Mouse (Mus musculus): Measurements from ENCODE around the gene Olfr434.
"Not testable (repeated sequence)": the region's sequence is repeated elsewhere in the genome, so short reads cannot be mapped to it uniquely, and the experiment has no call there.

The Olfr434 gene

DNA sequence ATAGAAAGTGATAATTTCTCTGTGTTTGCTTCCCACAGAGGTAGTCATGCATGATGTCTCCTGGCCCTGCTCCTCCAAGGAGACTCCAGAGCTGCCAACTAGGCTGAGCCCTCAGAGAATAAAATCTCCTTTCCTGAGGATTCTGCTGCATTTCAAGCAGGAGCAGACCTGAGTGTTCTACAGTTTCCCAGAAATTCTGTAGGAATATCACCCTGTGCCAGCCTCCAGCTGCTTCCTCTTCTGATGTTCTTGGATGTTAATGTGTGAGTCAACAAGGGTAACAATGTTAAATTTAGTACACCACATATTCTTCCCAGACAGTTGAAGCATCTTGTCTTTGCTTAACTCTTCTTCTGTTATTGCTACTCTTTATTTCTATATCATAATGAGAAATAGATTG lies at the start of gene Olfr434:
Gene Olfr434, plus strand, starts transcription at position 149 of the 400 bp plus-strand sequence.
- CTCF ChIA-PET = not testable (repeated sequence)

DNA sequence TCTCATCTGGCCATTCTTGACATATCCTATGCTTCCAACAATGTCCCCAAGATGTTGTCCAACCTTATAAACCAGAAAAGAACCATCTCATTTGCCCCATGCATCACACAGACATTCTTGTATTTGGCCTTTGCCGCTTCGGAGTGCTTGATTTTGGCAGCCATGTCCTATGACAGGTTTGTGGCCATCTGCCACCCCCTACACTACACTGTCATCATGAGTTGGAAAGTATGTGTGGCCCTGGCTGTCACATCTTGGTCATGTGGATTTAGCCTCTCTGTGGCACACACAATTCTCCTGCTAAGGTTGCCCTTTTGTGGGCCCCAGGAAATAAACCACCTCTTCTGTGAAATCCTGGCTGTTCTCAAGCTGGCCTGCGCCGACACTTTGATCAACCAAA lies 45.6 kb upstream of the Olfr434 start:
- CTCF ChIA-PET = no interaction called here

DNA sequence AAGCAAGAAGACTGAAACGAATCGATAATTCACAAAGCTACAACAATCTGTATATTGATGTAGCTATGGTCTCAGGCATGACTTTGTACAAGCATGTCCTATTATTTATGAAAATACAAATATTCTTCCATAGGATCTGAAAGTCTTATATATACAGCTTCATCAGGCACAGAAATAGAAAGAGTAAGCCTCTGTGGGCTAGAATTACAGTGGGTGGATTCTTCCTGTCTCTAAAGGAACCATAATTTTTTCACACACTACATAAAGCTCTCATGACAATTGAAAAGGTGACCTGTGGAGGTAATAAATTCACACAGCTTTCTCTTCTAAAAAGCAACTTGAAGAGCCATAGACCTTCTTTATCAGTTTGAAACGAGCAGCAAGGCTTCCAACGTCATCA lies 41.0 kb upstream of the Olfr434 start, which contains the start of gene Olfr13:
Gene Olfr13, plus strand, starts transcription at position 301 of the 400 bp plus-strand sequence.
- CTCF ChIA-PET = no interaction called here

DNA sequence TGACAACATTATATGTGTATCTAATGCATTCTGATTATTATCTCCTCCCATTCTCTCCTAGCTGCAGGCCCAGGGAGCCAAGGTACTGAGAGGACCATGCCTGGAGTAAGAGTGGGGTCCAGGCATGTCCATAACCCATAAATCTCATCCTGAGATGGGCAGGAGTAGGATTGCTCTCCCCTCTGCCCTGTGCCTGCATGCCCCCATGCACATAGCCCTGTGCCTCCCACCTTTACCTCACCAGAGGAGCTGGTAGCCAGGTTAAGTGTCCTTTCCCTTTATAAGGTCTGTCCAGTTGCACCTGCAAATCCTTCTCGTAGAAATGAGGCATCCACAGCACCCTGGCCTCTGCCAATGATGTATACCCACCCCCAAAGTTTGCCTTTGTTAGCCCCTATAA lies 34.7 kb upstream of the Olfr434 start:
- CTCF ChIA-PET = no interaction called here

DNA sequence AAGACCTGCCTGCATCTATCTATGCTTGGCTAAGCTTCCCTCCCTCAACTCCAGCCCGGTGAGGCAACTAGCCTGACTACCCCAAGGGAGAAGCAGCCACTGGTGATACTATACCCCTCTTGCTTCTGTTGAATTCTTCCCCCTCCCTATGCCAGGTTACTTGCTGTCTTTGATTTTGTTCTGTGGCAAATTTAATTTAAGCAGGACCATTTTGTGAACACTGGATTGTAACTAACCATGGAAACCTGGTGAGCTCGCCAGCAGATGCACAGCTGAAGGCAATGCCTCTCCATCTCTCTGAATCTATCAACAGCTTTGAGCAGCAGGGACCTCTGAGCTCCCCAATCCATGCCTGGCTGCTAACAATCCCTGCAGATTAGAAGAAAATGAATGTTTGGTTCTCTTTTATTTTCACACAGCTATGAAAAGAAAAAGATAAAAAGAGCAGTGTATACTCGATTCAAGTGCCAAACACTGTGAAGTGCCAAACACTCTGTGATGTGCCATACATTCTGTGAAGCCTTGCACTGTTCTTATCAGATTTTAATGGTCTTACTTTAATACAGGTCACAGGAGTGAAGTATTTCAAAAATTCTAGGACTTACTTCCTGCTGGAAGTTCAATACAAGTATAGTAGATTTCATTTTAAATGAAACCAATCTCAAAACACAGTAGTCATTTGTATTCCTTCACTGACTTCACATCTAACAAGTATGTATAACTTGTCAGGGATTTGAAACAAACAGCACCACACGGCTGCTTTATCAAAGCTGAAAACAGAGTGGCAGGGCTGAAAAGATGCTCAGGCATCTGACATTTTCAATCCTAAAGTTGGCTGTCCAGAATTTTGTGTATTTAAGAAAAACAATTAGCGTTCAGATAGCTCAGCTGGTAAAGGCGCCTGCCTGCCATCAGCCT lies 34.0 kb upstream of the Olfr434 start:
- CTCF ChIA-PET = no interaction called here

DNA sequence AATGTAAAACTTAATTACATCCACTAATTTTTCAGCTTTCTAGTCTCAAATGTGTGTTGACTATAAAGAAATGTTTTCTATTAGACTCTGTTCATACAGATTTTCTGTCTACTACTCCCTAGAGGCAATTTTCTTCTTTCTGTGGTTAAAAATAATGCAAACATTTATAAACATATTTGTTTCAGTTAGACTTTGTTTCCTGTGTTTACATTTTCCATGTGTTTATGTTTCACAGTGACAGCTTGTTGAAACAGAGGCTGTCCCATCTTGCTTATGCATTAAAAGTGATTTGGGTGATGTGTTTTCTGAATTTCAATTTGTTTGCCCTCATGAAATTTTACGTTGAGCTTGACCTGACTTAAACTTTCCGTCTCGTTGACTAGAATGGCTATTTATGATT lies 21.8 kb upstream of the Olfr434 start:
- CTCF ChIA-PET = no interaction called here

DNA sequence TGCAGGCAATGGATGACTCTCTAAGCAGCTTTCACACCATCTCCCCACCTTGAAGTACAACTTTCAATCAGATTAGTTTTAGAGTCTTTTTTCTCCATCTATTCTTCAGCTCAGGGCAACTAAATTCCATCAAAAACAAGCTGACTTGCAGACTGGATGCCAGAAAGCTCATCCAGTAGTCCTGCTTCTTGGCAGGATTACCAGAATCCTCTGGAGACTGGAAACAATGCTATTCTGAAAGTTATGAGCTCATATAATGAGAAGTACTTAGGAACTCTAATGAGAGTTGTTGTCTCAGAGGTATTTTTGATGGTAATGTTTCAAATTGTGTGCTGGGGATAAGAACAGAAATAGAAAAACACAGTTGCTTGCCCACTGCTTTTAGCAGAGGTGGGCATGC lies 16.0 kb upstream of the Olfr434 start, which contains the start of gene Olfr435:
Gene Olfr435, plus strand, starts transcription at position 366 of the 400 bp plus-strand sequence.
- CTCF ChIA-PET = no interaction called here

DNA sequence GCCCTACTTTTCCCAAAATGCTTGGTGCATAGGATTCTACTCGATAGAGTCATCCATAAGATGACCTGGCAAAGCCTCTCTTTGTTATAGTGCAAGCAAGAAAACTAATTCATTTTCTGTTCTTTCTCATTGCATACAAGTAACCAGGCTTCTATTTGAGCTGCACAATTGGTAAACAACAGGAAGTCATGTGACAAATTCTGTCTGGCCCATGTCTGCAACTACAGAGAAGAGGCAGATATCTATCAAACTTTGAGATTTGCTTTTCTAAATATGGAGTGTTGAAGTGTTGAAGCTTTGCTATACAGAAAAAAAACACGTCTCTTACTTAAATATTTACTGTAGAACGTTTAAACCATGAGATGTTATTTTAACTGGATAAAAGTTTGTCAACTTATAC lies 14.7 kb upstream of the Olfr434 start:
- CTCF ChIA-PET = no interaction called here

DNA sequence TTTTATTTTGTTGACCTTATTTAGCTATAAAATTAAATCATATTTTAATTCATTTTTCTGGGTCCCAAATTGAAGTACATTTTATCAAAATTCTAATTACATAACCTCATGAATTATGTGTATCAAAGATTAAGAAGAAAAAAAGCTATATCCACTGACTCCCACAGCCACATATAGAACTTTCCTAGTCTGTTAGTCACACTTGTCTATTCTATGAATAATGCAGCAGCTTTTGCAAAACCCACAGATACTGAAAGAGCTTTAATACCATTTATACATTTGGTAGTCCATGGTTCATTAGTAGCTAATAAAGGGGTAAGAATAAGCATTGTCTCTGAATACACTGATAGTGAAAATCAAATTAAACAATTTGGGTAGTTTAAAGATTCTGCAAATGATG lies 10.0 kb upstream of the Olfr434 start:
- CTCF ChIA-PET = no interaction called here

DNA sequence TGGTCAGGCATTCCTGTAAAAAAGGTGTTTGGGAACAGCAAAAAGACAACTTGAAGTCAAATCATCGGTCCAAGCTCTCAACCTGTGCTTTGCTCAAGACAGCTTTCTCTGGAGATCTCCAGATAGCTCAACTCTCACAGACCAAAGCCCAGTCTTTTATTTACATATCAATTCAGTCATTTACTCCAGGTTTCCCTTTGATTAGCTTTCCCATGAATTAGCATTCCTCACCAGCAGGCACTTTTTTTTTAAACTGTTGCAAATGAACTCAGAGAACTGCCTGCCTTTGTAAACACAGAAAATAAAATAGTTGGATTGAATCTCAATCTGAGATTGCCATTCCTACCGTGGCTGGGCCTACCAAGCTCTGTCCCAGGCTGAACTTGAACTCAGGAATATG lies 7.5 kb upstream of the Olfr434 start:
- CTCF ChIA-PET = no interaction called here

DNA sequence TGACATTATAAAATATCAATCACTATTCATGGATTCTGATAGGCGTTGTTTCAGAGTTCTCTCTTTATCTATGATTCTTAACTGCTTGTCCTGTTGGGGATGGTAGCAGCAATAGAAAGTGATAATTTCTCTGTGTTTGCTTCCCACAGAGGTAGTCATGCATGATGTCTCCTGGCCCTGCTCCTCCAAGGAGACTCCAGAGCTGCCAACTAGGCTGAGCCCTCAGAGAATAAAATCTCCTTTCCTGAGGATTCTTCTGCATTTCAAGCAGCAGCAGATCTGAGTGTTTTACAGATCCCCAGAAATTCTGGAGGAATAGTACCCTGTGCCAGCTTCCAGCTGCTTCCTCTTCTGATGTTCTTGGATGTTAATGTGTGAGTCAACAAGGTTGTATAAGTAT lies 18.4 kb downstream of the Olfr434 start, which contains the start of gene Olfr47:
Gene Olfr47, plus strand, starts transcription at position 275 of the 400 bp plus-strand sequence.
- CTCF ChIA-PET = not testable (repeated sequence)

DNA sequence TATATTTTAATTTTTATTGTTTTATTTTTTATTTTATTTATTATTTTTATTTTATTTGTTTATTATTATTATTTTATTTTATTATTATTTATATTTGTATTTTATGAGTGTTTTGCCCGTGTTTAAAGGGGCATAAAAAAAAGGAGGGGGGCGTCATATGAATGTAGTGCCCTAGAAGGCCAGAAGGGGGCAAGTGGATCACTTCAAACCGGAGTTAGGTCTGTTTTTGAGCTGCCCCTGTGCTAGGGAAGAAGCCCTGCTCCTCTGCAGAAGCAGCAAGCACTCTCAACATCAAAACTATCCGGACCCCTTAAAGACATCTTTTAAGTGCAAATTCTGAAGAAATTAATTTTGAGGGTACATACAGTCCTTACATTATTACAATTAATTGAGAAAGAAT lies 29.2 kb downstream of the Olfr434 start:
- CTCF ChIA-PET = no interaction called here

DNA sequence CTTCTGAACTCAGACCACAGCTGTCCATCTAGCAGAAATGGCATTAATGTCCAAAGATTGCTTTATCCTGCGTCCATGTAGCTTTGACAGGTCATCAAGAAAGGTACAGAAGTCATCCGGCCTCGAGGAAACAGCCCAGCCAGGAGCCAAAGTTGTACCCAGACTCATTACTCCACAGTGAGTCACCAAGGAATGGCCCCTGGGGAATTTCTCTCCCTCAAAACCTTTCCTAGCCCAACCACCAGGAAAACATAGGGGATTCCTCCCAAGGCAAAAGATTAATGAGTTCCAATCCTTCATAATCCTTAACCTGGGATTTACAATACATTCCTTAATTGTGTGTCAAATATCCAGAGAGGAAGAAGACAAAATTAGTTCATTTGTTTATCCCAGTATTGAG lies 34.6 kb downstream of the Olfr434 start:
- CTCF ChIA-PET = no interaction called here

DNA sequence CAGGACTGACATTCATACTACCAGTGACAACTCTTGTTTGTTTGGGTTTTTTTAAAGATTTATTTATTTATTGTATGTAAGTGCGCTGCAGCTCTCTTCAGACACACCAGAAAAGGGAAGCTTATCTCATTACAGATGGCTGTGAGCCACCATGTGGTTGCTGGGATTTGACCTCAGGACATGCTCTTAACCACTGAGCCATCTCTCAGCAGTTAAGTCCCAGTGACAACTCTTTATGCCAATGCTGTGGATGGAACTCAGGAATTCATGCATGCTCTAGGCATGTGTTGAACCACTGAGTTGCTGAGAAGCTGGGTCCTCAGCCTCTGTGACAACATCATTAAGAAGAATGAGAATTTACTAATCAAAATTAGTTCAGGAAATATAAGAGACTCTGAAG lies 40.2 kb downstream of the Olfr434 start:
- CTCF ChIA-PET = no interaction called here

DNA sequence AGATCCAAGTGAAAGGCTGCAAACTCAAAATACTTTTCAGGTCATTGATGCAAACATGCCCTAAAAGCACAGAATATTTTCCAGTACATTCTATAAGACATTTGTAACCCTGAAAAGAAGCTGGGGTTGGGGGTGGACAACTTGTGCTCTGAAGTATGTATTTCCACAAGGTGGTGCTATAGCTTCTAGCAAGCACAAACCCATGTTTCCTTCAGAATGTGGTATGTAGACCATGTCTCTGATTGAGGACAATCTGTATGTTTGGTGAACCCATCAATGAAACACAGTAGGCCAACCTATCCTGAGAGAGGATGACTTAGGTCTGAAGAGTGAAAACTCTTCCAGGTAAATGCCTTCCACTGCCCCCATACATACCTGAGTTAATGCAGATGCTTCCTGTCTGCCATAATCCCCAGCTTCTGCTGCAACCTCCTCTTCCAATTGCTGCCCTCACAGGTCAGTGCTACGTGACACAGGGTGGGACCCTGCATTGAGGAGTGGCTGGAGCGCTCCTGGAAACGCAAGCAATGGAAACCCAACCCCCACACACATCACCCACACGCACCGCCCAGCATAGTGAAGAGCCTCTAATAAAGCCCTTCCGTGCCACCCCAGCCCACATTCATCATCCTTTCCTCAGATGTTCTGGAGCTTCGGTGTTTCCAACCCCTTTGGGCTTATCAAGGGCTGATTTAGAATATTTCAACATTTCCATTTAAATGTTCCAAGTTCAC lies 41.5 kb downstream of the Olfr434 start:
- CTCF ChIA-PET = no interaction called here

DNA sequence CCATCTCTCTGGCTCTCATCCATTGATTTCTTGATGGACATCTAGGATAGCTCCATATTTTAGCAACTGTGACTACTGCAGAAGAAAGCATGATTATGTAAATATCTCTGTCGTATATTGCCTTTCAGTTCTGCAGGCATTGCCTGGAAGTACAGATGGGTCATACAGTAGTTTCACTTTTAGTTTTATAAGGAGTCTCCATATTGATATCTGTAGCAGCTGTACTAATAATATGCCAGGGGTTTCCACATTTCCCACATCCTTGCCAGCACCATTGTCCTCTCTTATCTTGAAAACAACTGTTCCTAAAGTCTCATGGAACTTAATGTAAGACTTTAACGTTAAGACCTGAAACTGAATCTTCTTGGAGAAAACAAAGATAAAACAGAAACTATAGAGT lies 47.9 kb downstream of the Olfr434 start:
- CTCF ChIA-PET = no interaction called here

DNA sequence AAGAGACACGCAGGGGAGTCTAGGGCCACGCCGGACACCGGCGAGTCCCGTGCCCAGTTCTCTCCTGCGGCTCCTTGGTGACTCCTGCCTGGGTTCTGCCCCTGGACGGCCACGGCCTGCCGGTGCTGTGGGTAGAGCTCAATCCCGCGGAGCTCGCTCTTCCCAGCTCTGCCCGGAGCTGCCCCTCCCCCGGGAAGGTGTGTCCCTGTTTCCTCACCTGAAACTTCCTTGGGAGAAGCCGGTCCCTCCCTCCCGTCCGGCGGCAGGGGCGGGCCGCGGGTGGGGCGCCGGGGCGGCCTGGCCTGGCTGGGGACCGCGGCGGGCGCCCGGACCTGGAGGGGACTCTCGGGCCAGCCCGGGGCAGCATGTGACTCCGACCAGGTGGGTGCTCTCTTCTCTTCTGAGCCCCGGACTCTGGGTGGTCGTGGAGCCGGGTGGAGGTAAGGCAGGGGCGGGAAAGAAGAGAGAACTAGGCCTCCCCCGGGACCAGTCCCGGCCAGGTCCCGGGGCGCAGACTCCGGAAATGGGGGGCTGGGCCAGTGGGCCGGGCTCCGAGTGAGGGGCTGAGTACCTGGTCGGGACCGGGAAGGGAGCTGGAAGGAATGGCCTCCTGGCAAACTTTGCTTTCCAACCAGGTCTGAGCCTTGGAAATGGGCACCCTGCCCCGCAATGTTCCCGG lies 52.7 kb downstream of the Olfr434 start, which contains the start of gene Arhgef5:
Gene Arhgef5, plus strand, starts transcription at position 220 of the 679 bp plus-strand sequence.
- CTCF ChIA-PET = no interaction called here

DNA sequence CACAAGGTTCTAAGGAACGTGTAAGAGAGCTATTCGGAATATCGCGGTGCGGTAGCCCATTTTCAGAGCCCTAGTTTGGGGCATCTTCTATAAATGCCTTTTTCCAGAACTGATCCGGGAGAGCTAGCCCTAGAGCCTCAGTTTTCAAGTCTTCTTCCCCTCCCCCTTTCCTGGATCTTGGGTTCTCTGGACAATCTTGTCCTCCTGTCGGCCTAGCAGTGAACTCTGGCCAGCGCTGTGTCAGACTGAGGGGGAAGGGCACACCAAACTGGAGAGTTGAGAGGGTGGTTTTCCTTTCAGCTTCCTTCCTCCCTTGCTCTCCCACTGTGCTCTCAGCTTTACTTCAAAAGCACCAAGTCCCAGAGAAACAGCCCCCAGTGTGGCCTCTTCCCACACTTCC lies 53.5 kb downstream of the Olfr434 start:
- CTCF ChIA-PET = no interaction called here
